Mouse (Mus musculus): ENCODE results near the gene Frrs1l. TPM values are rescaled to one million over a fixed set of nuclear protein-coding genes. Genes with fewer than 3 reads are reported as not detected.
A peak's percentile ranks its signal among the peaks of the same experiment; 100 is the strongest.

Gene Frrs1l
- total RNA-seq, 4 experiments from 2014 or later, result 181 to 223 (median 197) TPM

DNA sequence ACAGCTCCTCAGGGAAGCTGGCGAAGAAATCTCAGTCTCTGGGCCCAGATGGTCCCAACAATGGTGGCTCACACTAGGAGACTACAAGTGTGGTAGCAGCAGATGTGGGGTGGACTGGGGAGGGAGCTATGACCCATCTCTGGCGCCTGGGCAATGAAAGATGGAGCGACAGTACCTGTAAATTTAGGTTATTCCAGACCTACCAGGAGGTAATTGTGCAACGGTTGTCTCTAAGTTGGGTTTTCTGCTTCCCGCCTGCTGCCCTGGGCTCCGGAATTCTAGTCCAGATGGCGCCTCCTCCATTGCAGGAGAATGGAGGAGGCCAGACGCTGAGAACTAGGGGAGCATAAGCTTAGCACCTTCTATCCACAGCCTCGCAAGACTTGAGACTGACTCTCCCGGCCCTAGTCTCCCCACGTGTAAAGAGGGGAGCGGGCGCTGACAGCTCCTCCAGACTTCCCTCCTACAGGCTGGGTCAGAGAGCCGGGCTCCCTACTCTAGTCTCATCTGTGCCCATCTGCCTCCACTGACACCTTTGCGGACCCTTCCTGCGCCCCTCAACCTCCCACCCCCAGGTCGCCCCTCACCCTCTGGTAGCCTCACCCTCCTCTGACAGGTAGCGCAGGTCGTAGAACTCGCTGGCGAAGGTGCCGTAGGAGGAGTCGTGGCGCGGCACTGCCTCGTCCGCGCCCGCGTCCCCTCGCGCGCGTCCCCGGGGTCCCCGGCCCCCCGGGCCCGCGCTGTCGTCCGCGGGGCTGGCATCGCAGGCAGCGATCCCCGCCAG, 568 bp downstream of the Frrs1l start:
- peak; percentile 18 to 60 for DNase-seq (ENCODE audit: low spot score in 2 of 2)

GRCm38 (mm10) chr4:56965586-56966179, 24.5 kb downstream of the Frrs1l start:
- peak; percentile 23 to 73 for DNase-seq (ENCODE audit: low spot score in 2 of 2)

DNA sequence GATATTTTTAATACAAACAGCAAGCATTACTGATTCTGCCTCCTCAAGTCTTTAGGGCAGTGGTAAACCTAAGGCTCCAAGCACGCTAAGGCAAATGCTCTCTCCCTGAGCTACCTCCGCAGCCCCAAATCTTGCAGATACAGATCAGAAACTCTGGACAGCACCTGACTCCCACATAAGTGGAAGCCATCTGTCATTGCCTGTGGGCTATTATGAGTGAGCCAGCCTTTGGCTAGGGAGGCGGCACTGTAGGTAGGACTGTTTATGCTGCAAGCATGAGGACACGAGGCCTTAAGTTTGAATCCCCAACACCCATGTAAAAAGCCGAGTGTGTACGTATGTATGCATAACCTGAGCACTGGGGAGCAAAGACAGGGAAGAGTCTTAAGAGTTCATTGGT, 26.5 kb downstream of the Frrs1l start:
- peak in 1 of 2 experiments; percentile 75 for DNase-seq (ENCODE audit: low spot score in 2 of 2)

- DNase-seq (ENCODE audit: low spot score in 2 of 2), result no peak
These were observed 28.8 kb downstream of the Frrs1l start for GRCm38 (mm10) chr4:56961320-56961925.

DNA sequence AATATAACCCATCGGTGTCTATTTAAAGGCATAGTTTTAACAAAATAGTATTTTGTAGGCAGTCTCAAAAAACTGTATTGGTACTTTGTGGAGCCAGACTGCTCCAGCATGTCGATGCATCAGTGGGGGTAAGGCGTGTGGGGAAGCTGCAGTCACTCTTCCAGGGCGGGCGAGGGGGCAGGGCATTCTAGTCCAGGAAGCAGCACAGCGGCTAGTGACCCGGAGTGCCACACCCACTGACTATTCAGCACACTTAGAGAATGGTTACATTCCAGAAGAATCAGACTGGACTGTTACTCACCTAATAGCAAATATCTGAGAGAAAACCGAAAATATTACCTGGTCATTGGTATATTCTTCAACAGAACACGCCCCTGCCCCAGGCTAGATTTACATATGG, 32.7 kb downstream of the Frrs1l start:
- no peak for DNase-seq (ENCODE audit: low spot score in 2 of 2)

- DNase-seq (ENCODE audit: low spot score in 2 of 2), result no peak
These were observed 37.0 kb downstream of the Frrs1l start for GRCm38 (mm10) chr4:56953235-56953634.

- DNase-seq (ENCODE audit: low spot score in 2 of 2), result no peak
These were observed 38.5 kb downstream of the Frrs1l start for GRCm38 (mm10) chr4:56951701-56952100.

GRCm38 (mm10) chr4:56949494-56949893, 40.7 kb downstream of the Frrs1l start:
- DNase-seq (ENCODE audit: low spot score in 2 of 2), result no peak

DNA sequence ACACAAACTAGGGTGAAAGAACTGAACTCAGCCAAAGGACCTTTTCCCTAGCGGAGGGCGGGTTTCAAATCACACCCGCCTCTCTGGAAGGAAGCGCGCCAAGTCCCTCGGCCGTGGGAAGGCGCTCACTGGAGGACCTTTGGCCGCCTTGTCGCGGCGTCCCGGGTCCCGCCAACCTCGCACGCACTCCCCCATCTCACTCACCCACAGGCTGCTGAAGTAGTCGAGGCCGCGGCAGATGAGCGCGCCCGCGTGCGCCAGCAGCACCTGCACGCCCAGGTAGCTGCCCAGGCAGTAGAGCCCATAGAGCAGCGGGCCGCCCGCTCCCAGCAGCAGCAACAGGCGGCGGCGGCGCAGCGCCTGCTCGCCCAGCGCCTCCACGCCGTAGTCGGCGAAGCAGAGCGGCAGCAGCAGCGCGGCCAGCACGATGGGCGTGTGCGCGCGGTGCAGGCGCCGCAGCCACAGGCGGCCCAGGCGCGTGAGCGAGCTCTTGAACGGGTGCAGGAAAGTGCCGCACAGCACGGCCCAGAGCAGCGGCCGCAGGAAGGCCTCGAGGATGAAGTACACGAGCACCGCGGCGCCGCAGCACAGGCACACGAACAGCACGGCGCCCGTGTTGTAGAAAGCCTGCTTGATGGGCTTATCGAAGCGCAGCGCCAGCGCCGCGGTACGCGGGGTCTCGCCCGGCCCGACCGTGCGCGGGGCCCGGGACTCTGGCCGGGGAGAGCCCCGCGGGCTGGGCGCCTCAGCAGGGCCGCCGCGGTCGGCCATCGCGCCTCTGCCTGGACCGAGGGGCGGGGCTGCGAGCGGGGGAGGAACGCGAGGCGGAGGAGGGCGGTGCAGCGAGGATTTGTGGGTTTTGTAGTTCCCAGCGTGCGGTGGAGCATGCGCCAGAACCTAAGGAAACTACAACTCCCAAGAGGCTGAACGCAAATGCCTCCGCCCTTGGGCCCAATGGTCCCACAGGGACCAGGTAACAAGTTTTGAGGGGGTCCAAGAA, 43.2 kb downstream of the Frrs1l start, which contains the start of gene Tmem245:
Tmem245 (minus strand) TSS at position 797 of the 1,000 bp plus-strand sequence.
- peak; percentile 72 to 91 for DNase-seq (ENCODE audit: low spot score in 2 of 2)

GRCm38 (mm10) chr4:56946180-56946579, 44.0 kb downstream of the Frrs1l start:
- no peak for DNase-seq (ENCODE audit: low spot score in 2 of 2)

DNA sequence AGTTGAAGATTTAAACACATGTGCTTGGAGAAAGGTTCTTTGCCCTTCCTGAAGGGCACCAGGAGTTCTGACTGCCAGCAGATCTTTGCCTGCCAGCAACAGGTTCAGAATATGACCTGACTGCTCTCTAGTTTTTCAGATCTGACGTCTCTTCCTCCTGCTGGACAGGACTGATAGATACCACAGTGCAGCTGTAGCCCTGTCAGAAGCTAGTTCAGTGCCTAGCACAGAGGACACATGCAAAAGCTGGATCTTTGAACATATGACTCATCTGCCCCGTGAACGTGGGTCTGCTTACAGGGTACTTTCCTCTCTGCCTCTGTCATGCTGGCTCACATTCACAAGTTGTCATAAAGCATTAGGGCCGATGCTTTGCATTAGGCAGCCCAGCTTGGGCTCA, 45.9 kb downstream of the Frrs1l start:
- no peak for DNase-seq (ENCODE audit: low spot score in 2 of 2)

GRCm38 (mm10) chr4:56943258-56943657, 46.9 kb downstream of the Frrs1l start:
- DNase-seq (ENCODE audit: low spot score in 2 of 2), result no peak

- no peak for DNase-seq (ENCODE audit: low spot score in 2 of 2)
These were observed 47.6 kb downstream of the Frrs1l start for GRCm38 (mm10) chr4:56942567-56942966.

DNA sequence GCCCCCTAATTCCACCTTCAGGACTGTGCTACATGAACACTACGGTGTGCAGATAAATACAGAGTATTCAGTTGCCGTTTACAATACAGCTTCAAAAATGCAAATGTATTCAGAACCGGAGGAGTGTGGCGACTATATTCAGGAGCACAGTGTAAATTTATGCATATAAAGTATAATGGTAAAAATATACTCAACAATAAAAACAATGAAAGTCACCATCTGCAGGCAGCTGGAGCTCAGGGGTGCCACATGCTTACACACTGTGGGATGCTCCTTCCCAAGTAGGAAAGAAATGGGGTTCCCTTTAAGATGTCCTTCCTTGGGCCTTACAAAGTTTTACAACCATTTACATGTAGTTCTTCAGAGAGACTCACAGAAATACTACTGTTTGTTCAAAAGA, 48.7 kb downstream of the Frrs1l start:
- no peak for DNase-seq (ENCODE audit: low spot score in 2 of 2)

- DNase-seq (ENCODE audit: low spot score in 2 of 2), result no peak
These were observed 53.1 kb downstream of the Frrs1l start for GRCm38 (mm10) chr4:56937136-56937535.

DNA sequence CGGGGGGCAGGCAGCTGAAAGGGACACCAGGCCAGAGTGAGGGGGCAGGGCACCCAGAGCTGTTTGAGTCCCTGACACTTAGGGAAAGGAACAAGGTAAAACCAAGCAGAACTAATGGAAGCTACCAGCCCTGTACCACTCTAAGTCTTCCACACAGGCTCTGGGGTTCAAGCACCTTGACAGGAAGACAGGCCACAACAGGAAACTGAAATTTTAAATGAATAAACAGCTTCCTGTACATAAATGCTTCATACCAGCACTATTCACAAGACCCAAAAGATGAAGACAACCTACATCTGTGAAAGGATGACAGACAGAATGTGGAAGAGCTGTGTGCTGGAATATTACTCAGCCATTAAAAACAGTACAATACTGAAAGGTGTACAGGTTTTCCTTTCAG, 54.9 kb downstream of the Frrs1l start:
- no peak for DNase-seq (ENCODE audit: low spot score in 2 of 2)

DNA sequence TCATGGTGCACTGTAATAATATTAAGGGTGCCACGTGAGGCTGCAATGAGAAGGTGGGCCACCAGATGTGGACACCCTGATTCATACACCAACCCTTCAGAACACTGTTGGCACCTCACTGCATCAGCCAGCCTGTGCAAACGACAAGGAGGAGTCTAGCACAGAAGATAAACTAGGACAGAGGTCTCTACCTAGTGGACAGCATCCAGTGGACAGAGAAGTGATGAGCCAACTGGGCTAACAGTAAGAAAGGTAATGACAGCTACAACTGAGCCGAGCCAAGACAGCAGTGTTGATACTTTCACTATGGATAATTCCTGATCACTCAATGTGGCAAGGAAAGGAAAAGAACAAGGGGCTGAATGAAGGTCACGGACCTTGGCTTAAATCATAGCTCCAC, 57.0 kb downstream of the Frrs1l start:
- DNase-seq (ENCODE audit: low spot score in 2 of 2), result no peak

- DNase-seq (ENCODE audit: low spot score in 2 of 2), result no peak
These were observed 58.1 kb downstream of the Frrs1l start for GRCm38 (mm10) chr4:56932096-56932495.

DNA sequence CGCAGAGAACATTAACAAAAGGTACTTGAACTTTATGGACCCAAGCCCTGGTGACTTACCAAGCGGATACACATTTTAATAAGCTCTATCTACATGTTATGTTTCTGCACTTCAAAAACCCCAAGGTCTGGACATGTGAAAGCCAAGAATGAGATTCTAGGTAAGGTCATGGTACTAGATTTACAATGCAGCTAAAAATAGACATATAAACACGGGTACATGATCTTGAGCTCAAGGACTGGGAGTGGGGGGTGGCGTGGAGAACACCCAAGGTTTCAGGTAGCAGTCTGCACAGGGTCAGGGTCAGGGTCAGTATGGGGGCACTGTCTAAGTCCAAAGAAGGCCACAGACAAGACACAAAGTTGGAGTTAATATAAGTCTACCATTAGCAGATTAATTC, 59.9 kb downstream of the Frrs1l start:
- no peak for DNase-seq (ENCODE audit: low spot score in 2 of 2)

DNA sequence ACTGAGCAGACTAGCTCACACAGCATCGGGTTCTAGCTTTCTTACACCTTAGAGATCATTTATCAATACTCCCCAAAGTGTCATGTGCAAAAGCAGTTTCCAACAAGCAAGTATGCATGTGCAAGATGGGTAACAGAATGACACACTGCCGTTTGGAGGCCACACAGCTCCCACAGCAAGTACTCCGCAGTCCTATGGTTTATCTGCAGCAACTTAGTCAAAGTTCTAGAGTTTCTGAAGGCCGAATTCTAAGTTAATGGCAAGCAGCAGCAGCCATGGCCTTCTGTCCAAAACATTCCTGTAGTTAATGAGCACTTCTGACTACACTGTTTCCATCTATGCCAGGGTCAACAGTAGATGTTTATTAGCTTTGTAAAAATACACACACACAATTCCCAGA, 63.2 kb downstream of the Frrs1l start:
- no peak for DNase-seq (ENCODE audit: low spot score in 2 of 2)

- DNase-seq (ENCODE audit: low spot score in 2 of 2), result no peak
These were observed 68.0 kb downstream of the Frrs1l start for GRCm38 (mm10) chr4:56922229-56922628.

Data from left cerebral cortex, adult 8-10 months (tissue).